Mouse (Mus musculus) lung, postnatal 0 days (tissue): ENCODE results near the gene Grin2b.

ENCODE experiments used
- CTCF ChIP-seq: IDR thresholded peaks from 2 replicates; pipeline ENCODE4 v1.5.1; 2016; ENCODE audit warnings: antibody characterized with exemption, mild to moderate bottlenecking
- EP300 ChIP-seq: IDR thresholded peaks from 2 replicates; pipeline ENCODE4 v1.6.1; 2016; ENCODE audit warnings: antibody characterized with exemption, mild to moderate bottlenecking, control low read depth

DNA sequence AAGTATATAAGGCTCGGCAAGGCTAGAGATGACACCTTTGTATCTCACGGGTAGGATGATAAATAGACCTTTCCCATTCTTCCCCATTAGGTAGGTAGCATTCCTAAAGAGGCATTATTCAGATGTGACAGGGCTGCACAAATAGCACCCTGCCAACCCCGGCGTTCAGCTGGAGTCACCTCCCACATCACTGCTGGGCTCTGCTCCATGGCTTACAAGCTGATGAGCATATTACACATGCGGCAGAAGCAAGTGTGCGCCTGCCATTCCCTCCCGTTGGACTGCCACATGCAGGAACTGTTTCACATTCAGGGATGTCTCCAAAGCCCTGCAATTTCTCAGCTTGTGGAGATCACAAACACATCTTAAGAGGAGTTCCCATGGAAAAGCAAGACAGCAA is 307.5 kb downstream of the Grin2b start:
- no peak for TF ChIP-seq EP300
- no peak for TF ChIP-seq CTCF
